Mouse (Mus musculus): ENCODE results near the gene Slc45a1.

Slc45a1 gene

DNA sequence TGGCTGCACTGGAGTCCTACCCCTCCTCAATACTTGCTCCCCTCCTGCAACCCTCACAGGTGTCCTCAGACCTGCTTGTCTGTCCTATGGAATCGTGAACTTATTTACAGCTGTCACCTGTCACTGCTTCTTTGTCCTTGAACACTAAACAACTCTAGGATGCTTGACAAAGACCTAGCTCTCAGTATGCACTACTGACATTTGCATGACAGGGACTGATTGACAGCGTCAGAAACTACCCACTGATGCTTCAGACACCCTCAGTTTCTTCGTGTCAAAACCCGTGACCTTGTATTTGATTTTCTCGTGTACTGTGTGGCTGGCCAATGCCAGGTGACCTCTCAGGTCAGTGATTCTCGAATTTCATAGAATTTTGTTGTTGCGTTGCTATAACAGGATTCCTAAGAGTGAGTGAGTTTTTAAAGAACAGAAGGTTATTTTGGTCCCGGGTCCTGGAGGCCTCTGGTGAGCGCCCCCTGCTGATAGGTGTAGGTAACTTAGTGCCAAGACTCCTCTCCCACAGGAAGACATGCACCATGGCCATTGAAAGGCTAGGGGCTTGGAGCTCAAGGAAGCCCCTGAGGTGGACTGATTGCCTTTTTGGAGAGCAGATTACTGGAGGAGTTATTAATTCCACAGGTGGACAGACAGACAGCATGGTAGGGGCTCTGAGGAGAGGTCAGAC, 8.1 kb upstream of the Slc45a1 start:
- DNase-seq (ENCODE audit: low spot score in 2 of 2) = no peak

DNA sequence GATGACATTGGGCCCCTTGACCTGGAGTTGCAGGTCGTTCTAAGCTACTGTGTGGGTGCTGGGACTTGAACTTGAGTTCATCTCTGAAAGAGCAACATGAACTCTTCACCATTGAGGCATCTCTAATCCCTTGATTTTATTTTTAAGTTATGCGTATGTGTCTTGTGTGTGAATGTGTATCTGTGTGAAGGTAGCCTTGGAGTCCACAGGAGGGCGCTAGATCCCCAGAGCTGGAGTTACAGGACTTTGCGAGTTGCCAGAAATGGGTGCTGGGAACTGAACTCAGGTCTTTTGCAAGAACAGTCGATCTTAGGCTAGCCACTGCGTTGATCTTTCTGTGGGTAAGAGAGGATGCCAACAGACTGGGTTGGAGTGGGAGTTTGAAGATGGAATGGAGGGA, 4.5 kb upstream of the Slc45a1 start:
- DNase-seq (ENCODE audit: low spot score in 2 of 2) = no peak

DNA sequence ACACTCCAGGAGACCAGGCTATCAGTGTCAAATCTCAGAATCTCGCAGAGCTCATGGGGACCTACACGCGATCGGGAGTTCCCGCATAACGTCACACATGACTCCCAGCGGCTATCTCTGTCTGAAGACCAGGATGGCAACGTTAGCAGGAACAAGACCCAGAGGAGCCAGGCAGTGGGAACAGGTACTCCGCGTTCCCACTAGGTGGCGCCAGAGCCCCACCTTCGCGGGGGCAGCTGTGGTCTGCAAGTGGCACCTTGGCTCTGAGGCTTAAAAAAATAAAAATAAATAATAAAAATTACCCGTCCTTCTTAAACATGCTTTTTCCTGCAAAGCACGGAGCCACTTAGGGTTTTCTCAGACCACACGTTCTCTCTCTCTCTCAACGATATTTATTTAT, 4.0 kb upstream of the Slc45a1 start:
- peak; percentile 49 to 80 for DNase-seq (ENCODE audit: low spot score in 2 of 2)

DNA sequence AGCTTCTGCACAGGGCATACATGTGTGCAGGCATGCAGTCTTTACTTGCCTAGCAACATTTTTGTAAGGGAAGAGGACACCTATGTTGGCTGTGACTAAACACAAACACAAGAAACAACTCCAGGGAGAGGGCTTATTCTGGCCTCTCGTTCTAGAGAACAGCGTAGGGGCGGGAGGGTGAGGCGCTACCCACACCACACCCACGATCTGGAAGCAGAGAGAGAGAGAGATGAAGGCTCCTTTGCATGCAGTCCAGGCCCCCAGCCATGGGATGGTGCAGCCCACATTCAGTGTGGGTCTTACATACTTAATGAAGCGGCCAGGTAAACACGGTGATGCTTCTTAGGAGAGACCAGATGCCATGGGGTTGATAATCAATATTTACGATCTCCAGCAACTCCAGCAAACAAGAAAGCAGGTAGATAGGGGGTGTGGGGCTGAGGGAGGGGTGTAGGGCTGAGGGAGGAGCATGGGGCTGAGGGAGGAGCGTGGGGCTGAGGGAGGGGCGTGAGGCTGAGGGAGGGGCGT, 1.2 kb upstream of the Slc45a1 start:
- DNase-seq (ENCODE audit: low spot score in 2 of 2) = no peak

DNA sequence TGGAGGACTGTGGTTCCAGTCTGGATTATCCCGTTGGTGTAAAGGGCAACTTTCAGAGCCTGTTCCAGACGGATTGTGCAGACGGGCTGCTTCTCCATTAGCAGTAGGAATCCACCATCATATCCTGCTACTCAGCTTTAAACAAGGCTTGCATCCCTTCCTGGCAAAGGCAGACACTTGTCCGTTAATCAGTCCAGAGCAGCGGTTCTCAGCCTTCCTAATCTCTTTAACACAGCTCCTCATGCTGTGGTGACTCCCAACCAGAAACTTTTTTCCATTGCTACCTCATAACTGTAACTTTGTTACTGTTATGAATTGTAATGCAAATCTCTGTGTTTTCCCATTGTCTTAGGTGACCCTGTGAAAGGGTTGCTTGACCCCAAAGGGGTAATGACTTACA, 2.6 kb downstream of the Slc45a1 start:
- DNase-seq (ENCODE audit: low spot score in 2 of 2) = no peak

DNA sequence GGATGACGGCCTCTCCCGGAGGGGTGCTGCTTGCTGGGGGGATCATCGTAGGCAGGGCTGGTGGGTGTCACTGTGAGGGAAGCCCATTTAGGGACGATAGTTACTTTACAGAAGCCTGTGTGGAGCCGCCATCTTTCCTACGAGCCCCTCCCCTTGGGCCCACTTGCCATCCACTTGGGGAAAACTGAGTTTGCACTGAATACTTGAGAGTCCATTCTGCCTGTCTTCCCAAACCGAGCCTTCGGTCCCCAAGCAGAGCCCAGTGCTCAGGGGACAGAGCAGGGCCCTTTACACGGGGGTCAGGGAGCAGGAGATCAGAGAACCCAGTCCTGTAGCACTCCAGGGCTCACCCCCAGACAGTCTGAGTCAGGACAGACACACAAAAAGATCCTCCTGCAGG, 7.7 kb downstream of the Slc45a1 start:
- no peak for DNase-seq (ENCODE audit: low spot score in 2 of 2)

DNA sequence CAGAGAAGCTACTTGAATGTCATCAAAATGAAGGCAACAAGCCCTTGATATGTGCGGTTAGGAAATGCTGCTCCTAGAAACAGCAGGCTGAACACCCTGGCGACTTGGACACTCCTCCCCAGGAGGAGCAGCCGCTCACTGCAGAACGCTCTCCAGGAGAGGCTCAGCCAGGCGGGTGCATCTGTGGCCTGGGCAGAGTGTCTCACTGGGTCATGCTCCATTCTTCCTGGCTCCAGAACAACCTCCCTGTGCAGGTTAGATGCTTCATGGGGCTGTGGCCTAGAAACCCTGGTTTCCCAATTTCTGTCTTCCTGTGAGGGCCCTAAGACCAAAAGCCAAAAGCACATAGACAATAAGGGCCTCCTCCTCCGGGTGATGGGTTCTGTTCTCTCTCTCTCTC, 15.3 kb downstream of the Slc45a1 start:
- DNase-seq (ENCODE audit: low spot score in 2 of 2) = no peak

DNA sequence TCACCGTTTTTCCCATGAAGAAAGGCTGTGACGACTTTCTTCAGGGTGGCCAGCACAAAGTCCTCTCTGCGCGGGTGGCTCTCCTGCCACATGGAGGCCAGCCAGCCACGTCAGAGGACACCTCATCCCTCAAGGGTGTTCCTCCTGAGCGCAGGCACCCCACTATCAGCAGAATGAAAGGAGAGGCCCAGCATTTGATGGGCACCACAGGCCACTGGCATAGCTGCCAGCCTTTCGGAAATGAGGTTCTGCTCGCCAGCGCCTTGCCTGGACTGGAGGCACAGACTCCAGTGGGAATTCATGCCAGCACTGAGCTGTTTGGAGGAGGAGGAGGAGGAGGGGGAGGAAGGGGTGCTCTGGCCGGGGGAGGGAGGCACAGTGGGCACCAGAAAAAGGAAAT, 16.4 kb downstream of the Slc45a1 start:
- DNase-seq (ENCODE audit: low spot score in 2 of 2) = no peak

DNA sequence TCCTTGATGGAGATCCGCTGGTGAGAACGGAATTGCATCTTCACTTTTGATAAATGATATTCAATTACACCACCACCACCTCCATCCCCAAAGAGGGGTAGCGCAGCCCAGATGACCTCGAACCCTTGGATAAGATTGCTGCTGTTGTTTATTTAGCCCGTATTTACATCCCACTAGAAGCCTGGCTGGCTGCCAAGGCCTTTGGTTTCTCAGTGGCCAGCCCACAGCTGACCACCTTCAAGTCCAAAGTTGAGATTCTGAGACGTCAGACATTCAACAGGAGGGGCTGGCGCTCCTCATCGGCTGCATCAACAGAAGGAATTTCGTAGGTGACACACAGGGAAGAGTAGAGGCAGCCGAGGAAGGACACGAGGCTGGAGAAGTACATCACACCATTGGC, 22.7 kb downstream of the Slc45a1 start:
- no peak for DNase-seq (ENCODE audit: low spot score in 2 of 2)

DNA sequence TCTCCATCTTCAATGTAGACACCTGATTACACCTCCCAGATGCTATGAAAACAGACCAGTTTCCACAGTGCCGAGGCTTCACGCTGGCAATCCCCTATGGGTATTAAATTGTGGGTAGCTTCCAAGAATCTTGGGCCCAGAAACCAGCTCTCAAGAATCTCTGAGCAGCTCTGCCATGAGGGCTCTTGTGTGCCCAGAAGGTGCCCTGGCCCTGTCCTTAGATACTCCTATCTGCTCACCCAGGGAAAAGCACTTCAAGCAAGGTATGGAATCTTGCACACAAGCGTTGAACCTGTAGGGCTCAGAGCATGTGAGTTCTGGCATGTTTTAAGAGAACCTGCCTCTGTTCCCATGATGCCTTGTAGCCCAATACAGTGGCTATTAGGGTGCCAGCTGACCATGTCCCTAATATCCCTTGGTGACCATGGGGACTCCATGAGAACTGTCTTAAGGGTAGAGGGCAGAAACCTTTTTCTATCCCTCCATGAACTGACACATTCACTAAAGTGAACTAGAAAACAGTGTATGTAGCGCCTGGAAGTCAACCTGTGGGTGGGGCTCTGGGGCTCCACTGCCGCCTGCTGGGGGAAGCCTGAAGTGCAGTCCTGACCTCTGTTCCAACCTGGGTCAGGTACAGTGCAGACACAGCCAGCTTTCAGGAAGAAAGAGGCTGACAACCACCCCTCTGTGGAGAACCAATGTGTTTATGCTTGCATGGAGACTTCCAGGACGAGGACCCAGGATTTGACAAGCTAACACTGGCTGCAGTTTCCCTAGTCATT, 25.8 kb downstream of the Slc45a1 start:
- DNase-seq (ENCODE audit: low spot score in 2 of 2) = peak; percentile 45

DNA sequence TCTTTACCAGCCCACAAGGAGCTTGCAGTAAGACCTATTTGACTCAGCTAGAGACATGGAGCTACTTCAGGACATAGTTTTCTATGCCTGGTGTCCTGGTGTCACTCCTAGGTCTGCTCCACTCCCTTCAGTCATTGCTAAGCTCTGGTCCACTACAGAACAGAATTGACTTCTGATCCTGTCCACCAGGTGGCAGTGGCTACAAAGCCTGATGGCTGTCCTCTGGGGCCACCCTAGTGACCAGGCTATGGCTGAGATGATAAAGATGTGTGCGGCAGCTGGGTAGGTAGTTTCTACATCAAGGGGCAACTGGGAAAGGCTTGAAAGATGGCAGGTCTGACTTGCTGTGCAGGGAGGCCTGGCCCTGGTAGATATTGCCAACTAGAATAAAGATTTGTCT, 26.5 kb downstream of the Slc45a1 start:
- DNase-seq (ENCODE audit: low spot score in 2 of 2) = peak; percentile 38 to 47

DNA sequence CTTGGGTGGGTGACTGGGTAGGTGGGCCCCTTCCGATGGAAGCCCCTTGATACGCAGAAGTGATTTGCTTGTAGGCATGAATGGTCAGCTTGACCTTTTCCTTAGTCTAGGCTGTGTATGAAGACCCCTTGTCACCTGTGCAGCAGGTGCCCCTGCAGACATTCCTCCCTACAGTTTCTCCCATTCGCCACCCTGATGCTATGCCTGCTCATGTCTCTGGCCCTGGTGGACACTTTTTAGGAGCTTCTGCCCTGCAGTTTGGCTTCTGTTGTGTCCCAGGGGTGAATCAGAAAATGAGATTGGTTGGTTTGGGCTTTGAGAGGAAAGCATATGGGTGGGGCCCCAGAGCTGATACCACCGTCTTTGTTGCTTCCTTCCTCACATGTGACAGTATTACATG, 27.0 kb downstream of the Slc45a1 start:
- DNase-seq (ENCODE audit: low spot score in 2 of 2) = no peak

DNA sequence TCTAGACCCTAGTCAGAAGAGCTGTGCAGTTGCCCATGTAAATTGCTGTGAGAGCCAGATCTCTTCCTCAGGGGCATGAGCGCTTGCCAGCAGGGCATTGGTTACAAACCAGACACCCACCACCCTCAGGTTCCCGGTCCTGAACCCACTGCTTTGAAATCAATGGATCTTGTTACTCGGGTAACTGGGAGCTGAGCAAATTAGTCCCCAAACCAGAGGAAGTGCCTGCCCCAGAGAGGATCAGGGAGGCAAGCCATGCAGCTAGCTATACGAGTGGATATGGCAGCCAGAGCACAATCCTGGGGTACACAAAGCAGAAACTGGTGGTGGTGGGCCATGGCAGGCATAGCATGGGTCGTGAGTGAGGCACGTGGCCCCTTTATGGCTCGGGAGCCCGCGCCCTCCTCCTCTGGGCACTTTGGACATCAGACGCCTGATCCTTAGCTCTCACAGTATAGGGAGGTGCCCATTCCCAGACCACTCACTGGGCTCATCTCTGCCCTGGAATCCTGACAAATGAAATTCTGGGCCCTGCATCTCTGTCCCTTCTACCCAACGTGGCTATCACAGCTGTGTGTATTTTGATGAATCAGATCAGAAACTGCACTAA, 27.7 kb downstream of the Slc45a1 start:
- DNase-seq (ENCODE audit: low spot score in 2 of 2) = no peak

DNA sequence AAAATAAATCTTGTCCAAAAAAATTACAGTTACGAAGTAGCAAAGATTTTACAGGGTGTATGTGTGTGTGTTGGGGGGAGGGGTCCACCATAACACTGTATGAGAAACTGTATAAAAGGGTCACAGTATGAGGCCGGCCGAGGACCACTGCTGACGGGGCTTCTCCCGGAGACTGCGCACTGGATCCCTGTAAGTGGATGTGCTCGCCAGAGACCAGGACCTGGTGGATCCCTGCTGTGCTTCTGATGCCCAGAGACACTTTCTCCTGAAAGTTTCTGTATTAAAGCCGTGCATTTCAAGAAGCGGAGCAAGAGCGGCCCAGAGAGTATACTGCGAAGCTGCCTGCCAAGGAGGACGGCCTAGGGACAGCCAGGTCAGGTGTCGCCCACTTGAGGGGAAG, 29.3 kb downstream of the Slc45a1 start:
- DNase-seq (ENCODE audit: low spot score in 2 of 2) = no peak

DNA sequence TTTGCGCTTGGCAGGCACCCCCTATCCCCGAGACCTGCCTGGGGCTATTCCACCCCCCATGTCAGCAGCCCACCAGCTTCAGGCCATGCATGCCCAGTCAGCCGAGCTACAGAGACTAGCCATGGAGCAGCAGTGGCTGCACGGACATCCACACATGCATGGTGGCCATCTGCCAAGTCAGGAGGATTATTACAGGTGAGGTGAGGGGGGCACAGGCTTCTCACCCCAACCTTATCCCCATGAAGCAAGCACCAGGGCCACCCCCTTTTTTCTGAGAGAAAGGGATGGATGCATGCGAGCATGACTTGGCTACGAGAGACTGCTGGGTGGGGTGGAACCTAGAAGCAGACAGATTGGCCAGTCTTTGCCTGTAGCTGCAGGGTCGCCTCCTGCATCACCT, 33.0 kb downstream of the Slc45a1 start:
- DNase-seq (ENCODE audit: low spot score in 2 of 2) = no peak

DNA sequence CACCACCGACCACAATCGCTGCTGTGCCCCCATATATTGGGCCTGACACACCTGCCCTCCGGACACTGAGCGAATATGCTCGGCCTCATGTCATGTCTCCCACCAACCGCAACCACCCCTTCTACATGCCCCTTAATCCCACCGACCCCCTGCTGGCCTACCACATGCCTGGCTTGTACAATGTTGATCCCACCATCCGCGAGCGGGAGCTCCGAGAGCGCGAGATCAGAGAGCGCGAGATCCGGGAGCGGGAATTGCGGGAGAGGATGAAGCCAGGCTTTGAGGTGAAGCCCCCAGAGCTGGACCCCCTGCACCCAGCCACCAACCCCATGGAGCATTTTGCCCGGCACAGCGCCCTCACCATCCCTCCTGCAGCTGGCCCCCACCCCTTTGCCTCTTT, 35.1 kb downstream of the Slc45a1 start:
- no peak for DNase-seq (ENCODE audit: low spot score in 2 of 2)

DNA sequence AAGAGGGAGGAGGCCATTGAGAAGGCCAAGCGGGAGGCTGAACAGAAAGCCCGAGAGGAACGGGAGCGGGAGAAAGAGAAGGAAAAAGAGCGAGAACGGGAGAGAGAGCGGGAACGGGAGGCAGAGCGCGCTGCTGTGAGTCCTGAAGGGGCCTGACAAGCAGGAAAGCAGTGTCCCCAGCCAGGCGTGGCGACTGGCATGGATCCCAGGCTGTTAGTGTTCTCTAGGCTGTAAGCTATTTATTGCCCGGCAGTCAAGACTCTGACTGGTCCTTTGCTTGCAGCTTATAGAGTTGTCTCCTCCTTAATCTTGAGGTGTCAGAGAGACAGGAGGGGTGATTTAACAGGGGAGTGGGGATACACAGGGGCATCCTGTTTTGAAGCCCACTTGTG, 35.9 kb downstream of the Slc45a1 start:
- DNase-seq (ENCODE audit: low spot score in 2 of 2) = no peak

DNA sequence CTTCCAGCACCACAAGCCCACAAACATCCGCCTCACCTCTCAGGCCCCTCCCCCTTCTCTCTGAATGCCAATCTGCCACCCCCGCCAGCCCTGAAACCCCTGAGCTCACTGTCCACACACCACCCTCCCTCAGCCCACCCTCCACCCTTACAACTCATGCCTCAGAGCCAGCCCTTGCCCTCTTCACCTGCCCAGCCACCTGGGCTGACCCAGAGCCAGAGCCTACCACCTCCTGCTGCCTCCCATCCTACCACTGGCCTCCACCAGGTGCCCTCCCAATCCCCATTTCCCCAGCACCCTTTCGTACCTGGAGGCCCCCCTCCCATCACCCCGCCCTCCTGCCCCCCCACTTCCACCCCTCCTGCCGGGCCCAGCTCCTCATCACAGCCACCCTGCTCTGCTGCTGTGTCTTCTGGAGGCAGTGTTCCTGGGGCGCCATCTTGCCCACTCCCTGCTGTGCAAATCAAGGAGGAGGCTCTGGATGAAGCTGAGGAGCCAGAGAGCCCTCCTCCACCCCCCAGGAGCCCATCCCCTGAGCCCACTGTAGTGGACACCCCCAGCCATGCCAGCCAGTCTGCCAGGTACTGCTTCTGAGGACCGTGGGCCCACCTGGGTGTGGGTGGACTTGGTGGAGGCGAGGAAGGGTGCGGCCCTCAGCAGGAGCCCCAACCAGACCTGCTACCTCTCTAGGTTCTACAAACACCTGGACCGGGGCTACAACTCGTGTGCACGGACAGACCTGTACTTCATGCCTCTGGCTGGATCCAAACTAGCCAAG, 36.5 kb downstream of the Slc45a1 start:
- DNase-seq (ENCODE audit: low spot score in 2 of 2) = no peak

DNA sequence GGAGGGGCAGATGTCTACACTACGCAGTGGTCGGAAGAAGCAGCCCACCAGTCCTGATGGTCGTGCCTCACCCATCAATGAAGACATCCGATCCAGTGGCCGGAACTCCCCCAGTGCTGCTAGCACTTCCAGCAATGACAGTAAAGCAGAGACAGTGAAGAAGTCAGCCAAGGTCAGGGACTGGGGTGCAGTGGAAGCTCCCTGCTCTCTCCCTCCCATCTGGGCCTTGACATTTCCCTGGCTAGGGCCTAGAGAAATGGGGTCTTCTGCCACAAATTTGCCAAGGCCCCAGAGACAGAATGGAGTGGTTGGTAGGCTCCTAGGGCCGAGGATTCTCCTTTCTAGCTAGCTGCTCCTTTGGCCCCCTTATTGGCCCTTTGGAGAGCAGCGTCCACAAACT, 38.3 kb downstream of the Slc45a1 start:
- no peak for DNase-seq (ENCODE audit: low spot score in 2 of 2)

DNA sequence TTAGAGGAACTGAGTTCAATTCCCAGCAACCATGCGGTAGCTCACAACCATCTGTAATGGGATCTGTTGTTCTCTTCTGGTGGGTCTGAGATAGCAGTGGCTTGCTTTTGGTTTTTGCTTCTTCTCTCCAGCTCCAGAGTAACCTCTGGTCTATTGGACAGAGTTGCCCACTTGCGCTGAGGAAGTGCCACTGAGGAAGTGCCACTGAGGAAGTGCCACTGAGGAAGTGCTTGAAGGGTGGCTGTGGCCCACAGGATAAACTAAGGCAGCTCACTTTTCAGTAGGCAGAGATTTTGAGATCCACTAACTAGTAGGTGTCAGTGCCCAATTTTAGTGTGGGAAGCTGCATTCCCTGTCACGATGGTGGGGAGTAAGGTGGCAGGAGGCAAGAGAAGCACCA, 43.3 kb downstream of the Slc45a1 start:
- no peak for DNase-seq (ENCODE audit: low spot score in 2 of 2)

DNA sequence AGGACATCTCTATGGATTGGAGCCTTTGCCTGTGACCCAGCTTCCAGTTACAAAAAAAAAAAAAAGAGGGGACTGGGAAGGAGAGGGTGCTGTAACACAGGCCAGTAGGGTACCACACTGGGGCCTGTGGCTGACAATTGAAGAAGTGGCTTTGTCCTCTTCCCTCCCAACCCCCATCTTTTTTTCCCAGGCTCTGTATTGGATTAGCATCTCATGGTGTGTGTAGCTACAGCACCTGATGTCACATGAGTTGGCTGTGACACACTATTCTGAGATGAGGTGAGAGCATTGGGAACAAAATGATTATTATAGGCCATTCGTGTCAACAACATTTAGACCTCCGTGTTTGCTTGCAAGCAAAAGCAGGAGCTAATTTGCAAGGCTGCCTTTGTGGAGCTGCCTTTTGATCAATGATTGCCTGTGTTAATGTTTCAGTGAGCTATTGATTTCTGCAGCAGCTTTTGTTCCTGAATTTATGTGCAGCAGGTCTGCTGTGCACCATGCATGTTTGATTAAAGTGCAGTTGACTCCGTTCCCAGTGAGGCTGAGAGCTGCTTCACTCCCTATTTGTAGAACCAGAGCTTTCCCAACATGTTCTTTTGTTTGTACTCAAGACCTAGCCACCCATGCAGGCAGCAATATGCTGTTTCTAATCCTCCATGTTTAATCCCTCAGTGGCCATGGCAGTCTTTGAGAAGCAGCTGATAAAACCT, 45.4 kb downstream of the Slc45a1 start:
- DNase-seq (ENCODE audit: low spot score in 2 of 2) = no peak

DNA sequence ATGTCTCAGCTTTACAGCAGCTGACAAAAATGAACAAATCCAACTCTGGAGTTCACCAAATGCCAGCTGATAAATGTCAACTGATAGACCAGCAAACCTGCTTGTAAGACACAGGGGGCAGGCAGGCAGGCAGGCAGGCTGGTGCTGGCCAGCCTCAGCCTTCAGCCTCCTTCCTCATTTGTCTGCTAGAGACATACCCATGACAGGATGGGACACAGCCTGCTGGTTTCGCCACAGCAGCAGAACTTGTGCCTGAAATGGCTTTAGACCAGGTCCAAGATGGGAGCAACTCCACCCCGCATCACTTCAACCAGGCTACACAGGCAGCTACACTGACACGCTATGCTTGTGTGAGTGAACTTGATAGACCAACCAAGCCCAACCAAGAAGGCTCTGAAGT, 46.2 kb downstream of the Slc45a1 start:
- DNase-seq (ENCODE audit: low spot score in 2 of 2) = no peak
